Mouse (Mus musculus): Measurements from ENCODE around the gene Mtmr10.

DNA sequence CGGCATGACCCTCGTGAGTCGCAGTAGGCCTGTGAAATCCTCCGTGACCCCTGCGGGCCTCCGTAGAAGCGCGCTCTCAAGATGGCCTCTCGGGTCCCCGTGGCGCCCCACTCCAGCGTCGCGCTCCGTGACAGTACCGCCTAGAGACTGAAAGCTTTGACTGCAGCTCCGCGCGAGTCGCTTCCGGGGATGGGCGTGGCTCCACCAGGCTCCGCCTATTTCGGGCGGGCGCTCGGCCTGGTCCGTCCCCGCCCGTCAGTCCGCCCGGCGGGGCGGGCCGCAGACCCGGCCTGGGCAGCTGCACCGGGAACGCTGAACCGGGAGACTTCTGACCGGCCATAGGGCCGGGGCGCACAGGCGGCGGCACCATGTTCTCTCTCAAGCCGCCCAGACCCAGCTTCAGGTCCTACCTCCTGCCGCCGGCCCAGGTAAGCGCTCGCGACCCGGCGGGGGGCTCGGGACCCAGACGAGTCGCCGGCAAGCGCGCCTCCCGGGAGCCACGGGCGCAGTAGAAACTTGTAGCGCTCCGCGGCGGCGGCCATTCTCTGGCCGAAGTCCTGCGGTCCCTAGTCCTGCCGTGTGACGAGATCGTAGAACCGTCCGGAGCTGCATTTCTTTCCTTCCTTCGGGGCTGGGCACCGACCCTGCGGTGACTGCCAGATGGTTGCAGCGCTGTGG is at the start of gene Mtmr10:
- peak; percentile 56 for TF ChIP-seq POLR2A (IDR thresholded peaks at IDR 0.05; ENCODE audit: control insufficient read depth, extremely low read depth, insufficient read depth, low read length, poor library complexity)
- TF ChIP-seq CTCF (IDR thresholded peaks at IDR 0.05; ENCODE audit: borderline replicate concordance, control insufficient read depth, extremely low read depth, insufficient read depth, low read length, poor library complexity), result peak; percentile 36; the same call in 1 of the 2 replicates

All from thymus, adult 2 months (tissue).